Mouse (Mus musculus): Measurements from ENCODE around the gene Phb2. TPM values are rescaled to one million over a fixed set of nuclear protein-coding genes. Genes with fewer than 3 reads are reported as not detected.
A peak's percentile ranks its signal among the peaks of the same experiment; 100 is the strongest.

Phb2 gene
- total and polyA plus RNA-seq, 3 experiments: 309 to 815 (median 706) TPM

- H3K4me3 ChIP-seq (ENCODE audit: control insufficient read depth in 1 of 2, insufficient read depth in 1 of 2, low read depth in 2 of 2, low read length in 2 of 2): no peak overlapping the region
- peaks cover 17 to 32% of the 10 kb centered on the region in 2 experiments for H3K4me1 ChIP-seq (ENCODE audit: control insufficient read depth in 1 of 2, insufficient read depth in 2 of 2, low read length in 2 of 2)
- no peak overlapping the region for H3K9ac ChIP-seq (ENCODE audit: control insufficient read depth, low read depth, low read length, poor library complexity, severe bottlenecking)
- H3K79me2 ChIP-seq (ENCODE audit: control insufficient read depth, insufficient read depth, low read length, poor library complexity): peaks cover 11% of the 10 kb centered on the region
- no peak overlapping the region for H3K27ac ChIP-seq (ENCODE audit: control insufficient read depth, low read depth, low read length)
- no peak for DNase-seq (ENCODE audit: low read depth, low spot score)
- peaks cover 0 to 27% of the 10 kb centered on the region in 2 experiments; a peak in 2 of 4 replicates for H3K36me3 ChIP-seq (ENCODE audit: control insufficient read depth in 1 of 2, insufficient read depth in 2 of 2, low read length in 2 of 2)
- H3K27me3 ChIP-seq (ENCODE audit: control insufficient read depth in 1 of 2, insufficient read depth in 2 of 2, low read length in 2 of 2): no peaks in the 10 kb centered on the region
- no peaks in the 10 kb centered on the region for H3K9me3 ChIP-seq (replicated peaks; ENCODE audit: insufficient read depth, low read length)
- TF ChIP-seq TAL1 (IDR thresholded peaks at IDR 0.05; ENCODE audit: low read length) (no peak), KAT2A (conservative IDR thresholded peaks at IDR 0.05; ENCODE audit: low read depth, low read length) (no peak), MYB (IDR thresholded peaks at IDR 0.05; ENCODE audit: low read depth, low read length) (no peak), CHD1 (IDR thresholded peaks at IDR 0.05; ENCODE audit: low read depth, low read length) (no peak), ZC3H11A (IDR thresholded peaks at IDR 0.05; ENCODE audit: low read depth, low read length) (no peak), UBTF (IDR thresholded peaks at IDR 0.05; ENCODE audit: borderline replicate concordance, insufficient read depth, low read depth, low read length) (no peak), EP300 (IDR thresholded peaks at IDR 0.05; ENCODE audit: low read depth in 1 of 2, low read length in 2 of 2) (no peak), ETS1 (IDR thresholded peaks at IDR 0.05; ENCODE audit: low read depth, low read length) (no peak), MAFK (IDR thresholded peaks at IDR 0.05; ENCODE audit: borderline replicate concordance, low read depth, low read length) (no peak), GATA1 (IDR thresholded peaks at IDR 0.05; ENCODE audit: low read depth, low read length) (no peak), MAZ (IDR thresholded peaks at IDR 0.05; ENCODE audit: low read depth, low read length) (no peak), CHD2 (IDR thresholded peaks at IDR 0.05; ENCODE audit: low read length) (no peak), ELF1 (IDR thresholded peaks at IDR 0.05; ENCODE audit: low read depth, low read length) (no peak), RAD21 (IDR thresholded peaks at IDR 0.05; ENCODE audit: low read depth, low read length) (no peak), NELFE (IDR thresholded peaks at IDR 0.05; ENCODE audit: low read depth, low read length) (no peak), USF1 (IDR thresholded peaks at IDR 0.05; ENCODE audit: low read depth, low read length) (no peak), SIN3A (IDR thresholded peaks at IDR 0.05; ENCODE audit: low read length) (no peak)
Measured at GRCm38 (mm10) chr6:124737040-124737439, 24.9 kb downstream of the Phb2 start.

- no peak within 1 kb of the TSS for H3K4me3 ChIP-seq (ENCODE audit: control insufficient read depth in 1 of 2, insufficient read depth in 1 of 2, low read depth in 2 of 2, low read length in 2 of 2)
- no peak for DNase-seq (ENCODE audit: low read depth, low spot score)
- H3K4me1 ChIP-seq (ENCODE audit: control insufficient read depth in 1 of 2, insufficient read depth in 2 of 2, low read length in 2 of 2): peaks cover 12 to 26% of the 10 kb centered on the region in 2 experiments
Measured at GRCm38 (mm10) chr6:124738511-124739023, 26.4 kb downstream of the Phb2 start, which contains the start of gene Ptpn6. Gene Ptpn6 (minus strand): TSS chr6:124738714.

More at GRCm38 (mm10) chr6:124738511-124739023, 26.4 kb downstream of the Phb2 start, which contains the start of gene Ptpn6:
- Histone ChIP-seq H3K9ac (ENCODE audit: control insufficient read depth, low read depth, low read length, poor library complexity, severe bottlenecking) (no peak within 1 kb of the TSS; the same call in 1 of the 2 replicates), H3K9me3 (replicated peaks; ENCODE audit: insufficient read depth, low read length) (no peaks in the 10 kb centered on the region), H3K27me3 (ENCODE audit: control insufficient read depth in 1 of 2, insufficient read depth in 2 of 2, low read length in 2 of 2) (no peaks in the 10 kb centered on the region), H3K79me2 (ENCODE audit: control insufficient read depth, insufficient read depth, low read length, poor library complexity) (no peaks in the 10 kb centered on the region; the same call in 1 of the 2 replicates), H3K36me3 (ENCODE audit: control insufficient read depth in 1 of 2, insufficient read depth in 2 of 2, low read length in 2 of 2) (peaks cover 0 to 21% of the 10 kb centered on the region in 2 experiments; a peak in 2 of 4 replicates), H3K27ac (ENCODE audit: control insufficient read depth, low read depth, low read length) (peak within 1 kb of the TSS; percentile 96)
- no peak for TF ChIP-seq NRF1 (IDR thresholded peaks at IDR 0.05; ENCODE audit: insufficient read depth, low read depth, low read length, poor library complexity, severe bottlenecking)
- TF ChIP-seq TAL1 (IDR thresholded peaks at IDR 0.05; ENCODE audit: low read length): no peak
- no peak for TF ChIP-seq ELF1 (IDR thresholded peaks at IDR 0.05; ENCODE audit: low read depth, low read length)
- TF ChIP-seq CHD1 (IDR thresholded peaks at IDR 0.05; ENCODE audit: low read depth, low read length): no peak
- no peak for TF ChIP-seq ZMIZ1 (IDR thresholded peaks at IDR 0.05; ENCODE audit: low read depth, low read length)
- TF ChIP-seq JUND (IDR thresholded peaks at IDR 0.05; ENCODE audit: low read depth, low read length): no peak
- no peak for TF ChIP-seq POLR2A (IDR thresholded peaks at IDR 0.05; ENCODE audit: control insufficient read depth in 1 of 2, insufficient read depth in 1 of 2, low read depth in 1 of 2, low read length in 2 of 2, poor library complexity in 1 of 2)
